Mouse (Mus musculus): ENCODE results near the gene Mettl15. TPM values are rescaled to one million over a fixed set of nuclear protein-coding genes. Genes with fewer than 3 reads are reported as not detected.

Gene Mettl15
- 0.12 and 0.17 TPM in 2 replicates for polyA plus RNA-seq (2012)

DNA sequence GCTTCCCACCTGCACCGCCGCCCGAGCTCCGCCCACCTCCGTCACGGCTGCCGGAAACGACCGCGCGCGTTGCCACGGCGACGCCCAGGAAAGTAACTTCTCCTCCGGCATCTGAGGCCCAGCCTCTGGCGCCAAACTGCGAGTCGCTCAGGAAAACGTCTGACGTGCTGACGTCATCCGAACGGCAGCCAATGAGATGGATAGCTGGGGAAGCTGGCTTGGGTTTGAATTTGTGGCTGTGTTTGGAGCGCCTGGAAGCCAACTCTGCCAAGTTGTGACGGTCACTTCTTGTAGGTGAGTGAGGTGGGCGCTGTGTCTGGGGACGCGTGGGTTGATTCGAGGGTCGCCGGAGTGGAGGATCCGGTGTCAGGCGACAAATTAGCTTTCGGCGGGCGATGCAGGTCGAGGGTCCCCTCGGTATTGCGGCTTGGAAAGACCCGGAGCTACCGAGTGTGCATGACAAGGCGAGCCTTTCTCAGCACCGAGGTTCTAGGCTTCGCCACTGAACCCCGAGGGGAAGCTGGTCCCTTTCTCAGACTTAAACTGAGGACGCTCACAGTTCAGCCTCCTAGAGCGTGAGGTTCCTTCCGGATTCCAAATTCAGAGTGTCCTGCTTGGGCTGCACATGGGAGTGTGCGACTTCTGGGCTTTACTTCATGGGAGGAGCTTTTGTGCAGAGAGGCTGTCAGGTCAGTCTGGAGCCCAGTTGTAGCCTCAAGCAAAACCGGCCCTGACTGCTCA is at the start of gene Mettl15, which contains the start of gene Kif18a:
Gene Mettl15, minus strand, starts transcription at position 149 of the 741 bp plus-strand sequence.
Gene Kif18a, plus strand, starts transcription at position 139 of the 741 bp plus-strand sequence.
- Histone ChIP-seq H3K9me3 (ENCODE audit: control insufficient read depth, low read length) (no peaks in the 10 kb centered on the region), H3K4me3 (replicated peaks) (peak within 1 kb of the TSS; percentile 98), H3K36me3 (ENCODE audit: control insufficient read depth) (peaks cover 24% of the 10 kb centered on the region), H3K4me1 (ENCODE audit: control insufficient read depth) (peaks cover 63% of the 10 kb centered on the region), H3K27me3 (ENCODE audit: control insufficient read depth) (no peaks in the 10 kb centered on the region)
- TF ChIP-seq GATA1 (IDR thresholded peaks at IDR 0.05; ENCODE audit: low read length) (no peak), TAL1 (IDR thresholded peaks at IDR 0.05; ENCODE audit: low read length) (no peak)

- H3K36me3 ChIP-seq (ENCODE audit: control insufficient read depth) = peaks cover 99% of the 10 kb centered on the region
- no peaks in the 10 kb centered on the region for H3K27me3 ChIP-seq (ENCODE audit: control insufficient read depth)
- H3K4me1 ChIP-seq (ENCODE audit: control insufficient read depth) = peaks cover 22% of the 10 kb centered on the region
- TF ChIP-seq GATA1 (IDR thresholded peaks at IDR 0.05; ENCODE audit: low read length) (no peak), TAL1 (IDR thresholded peaks at IDR 0.05; ENCODE audit: low read length) (no peak)
- H3K4me3 ChIP-seq (replicated peaks) = no peak overlapping the region
- H3K9me3 ChIP-seq (ENCODE audit: control insufficient read depth, low read length) = no peaks in the 10 kb centered on the region
Measured at GRCm38 (mm10) chr2:109311369-109311768, 30.8 kb upstream of the Mettl15 start.

DNA sequence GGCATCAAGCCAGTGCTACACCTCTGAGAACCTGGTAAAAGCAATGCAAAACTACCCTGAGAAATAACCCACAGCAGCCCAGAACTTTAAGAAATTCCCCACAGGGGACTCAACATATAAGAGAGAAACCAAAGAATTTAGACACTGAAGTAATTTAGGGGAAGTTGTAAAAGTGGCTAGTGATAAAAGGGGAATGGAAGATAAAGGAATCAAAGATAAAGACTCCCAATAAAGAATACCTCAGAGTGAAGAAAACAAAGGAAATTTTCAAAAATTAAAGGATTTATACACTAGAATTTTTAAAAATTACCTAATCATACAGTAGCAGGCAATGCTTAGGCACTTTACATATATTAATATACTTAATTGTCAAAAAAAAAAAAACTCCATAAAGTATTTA is 23.1 kb upstream of the Mettl15 start:
- peaks cover 96% of the 10 kb centered on the region for H3K36me3 ChIP-seq (ENCODE audit: control insufficient read depth)

DNA sequence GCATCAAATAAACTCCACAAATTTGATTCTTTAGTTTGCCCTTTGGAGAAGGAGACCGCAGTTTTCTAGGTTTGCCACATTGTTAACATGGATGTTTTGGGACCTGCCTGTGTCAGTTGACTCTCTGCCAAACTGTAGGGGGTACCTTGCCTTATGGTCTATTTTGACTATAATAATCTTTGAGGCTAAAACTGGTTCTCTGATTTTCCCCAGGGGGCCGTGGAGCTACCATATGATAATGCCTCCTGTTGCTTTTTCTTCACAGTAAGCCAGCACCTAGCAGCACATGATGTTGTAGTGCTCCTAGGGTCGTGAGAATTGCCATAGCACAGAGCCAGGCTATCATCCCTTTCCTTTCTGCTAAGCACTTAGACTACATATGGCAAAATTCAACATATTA is 21.7 kb upstream of the Mettl15 start:
- peaks cover 95% of the 10 kb centered on the region for H3K36me3 ChIP-seq (ENCODE audit: control insufficient read depth)

More for the DNA sequence above, 23.1 kb upstream of the Mettl15 start:
- Histone ChIP-seq H3K27me3 (ENCODE audit: control insufficient read depth) (no peaks in the 10 kb centered on the region), H3K4me3 (replicated peaks) (no peak overlapping the region), H3K9me3 (ENCODE audit: control insufficient read depth, low read length) (no peaks in the 10 kb centered on the region), H3K4me1 (ENCODE audit: control insufficient read depth) (no peaks in the 10 kb centered on the region)
- TF ChIP-seq TAL1 (IDR thresholded peaks at IDR 0.05; ENCODE audit: low read length) (no peak), GATA1 (IDR thresholded peaks at IDR 0.05; ENCODE audit: low read length) (no peak)

DNA sequence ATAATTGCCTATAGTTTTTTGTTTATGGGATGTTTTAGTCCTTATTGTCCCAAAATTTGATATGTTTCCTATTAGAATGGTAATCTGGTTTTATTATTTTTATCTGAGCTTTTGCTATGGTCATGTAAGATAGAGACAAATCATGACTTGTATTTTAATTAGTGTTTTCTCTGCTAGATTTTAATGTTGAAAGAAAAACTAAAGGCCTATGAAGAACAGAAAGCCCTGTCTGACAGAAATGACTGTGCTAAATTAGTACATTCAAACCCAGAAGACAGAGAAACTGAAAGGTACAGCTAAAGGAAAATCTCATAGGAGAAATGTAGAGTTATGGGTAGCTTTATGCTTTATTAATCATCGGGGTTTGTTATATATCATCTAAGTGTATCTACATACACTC is 17.6 kb upstream of the Mettl15 start:
- TF ChIP-seq TAL1 (IDR thresholded peaks at IDR 0.05; ENCODE audit: low read length) (no peak), GATA1 (IDR thresholded peaks at IDR 0.05; ENCODE audit: low read length) (no peak)
- H3K27me3 ChIP-seq (ENCODE audit: control insufficient read depth) = no peaks in the 10 kb centered on the region
- H3K9me3 ChIP-seq (ENCODE audit: control insufficient read depth, low read length) = no peaks in the 10 kb centered on the region
- peaks cover 94% of the 10 kb centered on the region for H3K36me3 ChIP-seq (ENCODE audit: control insufficient read depth)
- H3K4me1 ChIP-seq (ENCODE audit: control insufficient read depth) = peaks cover 16% of the 10 kb centered on the region
- H3K4me3 ChIP-seq (replicated peaks) = no peak overlapping the region

More for the DNA sequence above, 21.7 kb upstream of the Mettl15 start:
- Histone ChIP-seq H3K4me1 (ENCODE audit: control insufficient read depth) (no peaks in the 10 kb centered on the region), H3K4me3 (replicated peaks) (no peak overlapping the region), H3K9me3 (ENCODE audit: control insufficient read depth, low read length) (no peaks in the 10 kb centered on the region), H3K27me3 (ENCODE audit: control insufficient read depth) (no peaks in the 10 kb centered on the region)
- TF ChIP-seq TAL1 (IDR thresholded peaks at IDR 0.05; ENCODE audit: low read length) = no peak
- TF ChIP-seq GATA1 (IDR thresholded peaks at IDR 0.05; ENCODE audit: low read length) = no peak

- Histone ChIP-seq H3K4me1 (ENCODE audit: control insufficient read depth) (peaks cover 16% of the 10 kb centered on the region), H3K4me3 (replicated peaks) (no peak overlapping the region), H3K9me3 (ENCODE audit: control insufficient read depth, low read length) (no peaks in the 10 kb centered on the region), H3K36me3 (ENCODE audit: control insufficient read depth) (peaks cover 95% of the 10 kb centered on the region), H3K27me3 (ENCODE audit: control insufficient read depth) (no peaks in the 10 kb centered on the region)
- peak; percentile 35; the same call in 1 of the 2 replicates for TF ChIP-seq GATA1 (IDR thresholded peaks at IDR 0.05; ENCODE audit: low read length)
- TF ChIP-seq TAL1 (IDR thresholded peaks at IDR 0.05; ENCODE audit: low read length) = peak; percentile 50; the same call in 1 of the 3 replicates
Measured at GRCm38 (mm10) chr2:109296264-109296663, 15.7 kb upstream of the Mettl15 start.

DNA sequence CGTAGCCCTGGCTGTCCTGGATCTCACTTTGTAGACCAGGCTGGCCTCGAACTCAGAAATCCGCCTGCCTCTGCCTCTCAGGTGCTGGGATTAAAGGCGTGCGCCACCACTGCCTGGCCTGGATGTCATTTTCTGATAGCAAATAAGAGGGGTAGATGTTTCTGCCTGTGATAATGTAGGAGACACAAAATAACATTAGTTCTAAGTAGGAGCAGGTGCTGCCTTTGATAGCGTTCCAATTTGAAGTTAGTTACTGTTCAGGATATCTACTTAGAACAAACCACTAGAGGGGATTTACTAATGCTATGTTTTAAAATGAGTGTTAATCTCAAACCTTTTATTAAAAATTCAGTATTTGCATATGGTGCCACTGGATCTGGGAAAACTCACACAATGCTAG is 8.8 kb upstream of the Mettl15 start:
- no peak for TF ChIP-seq GATA1 (IDR thresholded peaks at IDR 0.05; ENCODE audit: low read length)
- TF ChIP-seq TAL1 (IDR thresholded peaks at IDR 0.05; ENCODE audit: low read length) = no peak
- no peak overlapping the region for H3K4me3 ChIP-seq (replicated peaks)
- H3K36me3 ChIP-seq (ENCODE audit: control insufficient read depth) = peaks cover 96% of the 10 kb centered on the region
- no peaks in the 10 kb centered on the region for H3K27me3 ChIP-seq (ENCODE audit: control insufficient read depth)
- peaks cover 38% of the 10 kb centered on the region for H3K4me1 ChIP-seq (ENCODE audit: control insufficient read depth)
- no peaks in the 10 kb centered on the region for H3K9me3 ChIP-seq (ENCODE audit: control insufficient read depth, low read length)

DNA sequence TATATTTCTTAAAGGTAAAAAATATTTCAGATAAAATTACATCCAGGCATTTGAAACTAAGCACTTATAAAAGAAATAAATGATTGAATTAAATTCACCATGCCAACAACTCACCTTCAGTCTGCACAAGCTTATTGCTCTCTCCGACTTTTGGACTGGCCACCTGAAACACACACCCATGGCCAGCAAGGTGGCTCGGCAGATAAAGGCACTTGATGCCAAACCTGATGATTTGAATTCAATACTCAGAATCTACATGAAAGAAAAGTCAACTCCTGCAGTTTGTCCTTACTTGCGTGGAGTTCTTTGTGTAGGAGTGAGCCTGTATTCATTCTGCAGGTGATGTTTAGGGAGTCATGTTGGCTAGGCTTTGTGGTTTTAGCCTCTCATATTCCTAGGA is 3.6 kb upstream of the Mettl15 start:
- TF ChIP-seq GATA1 (IDR thresholded peaks at IDR 0.05; ENCODE audit: low read length) (peak; percentile 69), TAL1 (IDR thresholded peaks at IDR 0.05; ENCODE audit: low read length) (peak; percentile 89)
- Histone ChIP-seq H3K36me3 (ENCODE audit: control insufficient read depth) (peaks cover 58% of the 10 kb centered on the region), H3K9me3 (ENCODE audit: control insufficient read depth, low read length) (no peaks in the 10 kb centered on the region), H3K4me3 (replicated peaks) (peak overlapping the region; percentile 98), H3K27me3 (ENCODE audit: control insufficient read depth) (no peaks in the 10 kb centered on the region), H3K4me1 (ENCODE audit: control insufficient read depth) (peaks cover 71% of the 10 kb centered on the region)

DNA sequence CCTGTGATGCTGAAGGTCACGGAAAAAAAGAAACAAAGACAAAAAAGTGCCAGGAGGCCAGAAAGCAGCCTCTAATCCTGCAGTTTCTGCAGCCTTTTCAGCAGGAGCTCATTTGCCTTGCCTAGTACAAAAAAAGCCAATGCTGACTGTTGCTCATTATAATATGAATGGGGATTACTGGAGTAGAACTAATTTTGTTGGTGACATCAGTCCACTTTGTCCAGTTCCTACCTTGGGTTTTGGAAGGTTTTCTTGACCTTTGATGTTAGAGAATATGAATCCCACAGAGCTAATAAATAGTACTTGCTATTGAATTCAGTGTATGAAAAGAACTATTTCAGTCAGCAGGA is 768 bp upstream of the Mettl15 start:
- peak overlapping the region; percentile 98 for H3K4me3 ChIP-seq (replicated peaks)
- H3K9me3 ChIP-seq (ENCODE audit: control insufficient read depth, low read length) = no peaks in the 10 kb centered on the region
- H3K4me1 ChIP-seq (ENCODE audit: control insufficient read depth) = peaks cover 69% of the 10 kb centered on the region
- no peak for TF ChIP-seq TAL1 (IDR thresholded peaks at IDR 0.05; ENCODE audit: low read length)
- TF ChIP-seq GATA1 (IDR thresholded peaks at IDR 0.05; ENCODE audit: low read length) = no peak
- H3K27me3 ChIP-seq (ENCODE audit: control insufficient read depth) = no peaks in the 10 kb centered on the region
- peaks cover 30% of the 10 kb centered on the region for H3K36me3 ChIP-seq (ENCODE audit: control insufficient read depth)

Data from erythroblast, embryonic 14.5 days (primary cell).